Mouse (Mus musculus) forebrain, embryonic 12.5 days (tissue): Measurements from ENCODE around the gene Slc13a4. TPM values are rescaled to one million over a fixed set of nuclear protein-coding genes. Genes with fewer than 3 reads are reported as not detected.
A peak's percentile ranks its signal among the peaks of the same experiment; 100 is the strongest.

Source experiments
- ATAC-seq: fragments of 200-750 bp; cut with Nextera tagmentation; 2 replicates; pipeline ENCODE4 v1.8.0; 2017; ENCODE audit warnings: moderate TSS enrichment; ENCODE audit not compliant: low FRiP score
- H3K27ac ChIP-seq: fragments of 300-500 bp; sonication (generic); 2 replicates; pipeline ENCODE4 v1.5.1; 2016; ENCODE audit warnings: mild to moderate bottlenecking
- H3K27me3 ChIP-seq: fragments of 300-500 bp; sonication (generic); 2 replicates; pipeline ENCODE4 v1.6.1; 2016; ENCODE audit warnings: mild to moderate bottlenecking
- H3K36me3 ChIP-seq: fragments of 300-500 bp; sonication (generic); replicated peaks from 2 replicates; pipeline ENCODE4 v1.6.1; 2016; ENCODE audit warnings: mild to moderate bottlenecking
- H3K4me1 ChIP-seq: fragments of 300-500 bp; sonication (generic); 2 replicates; pipeline ENCODE4 v1.6.1; 2016
- H3K4me2 ChIP-seq: fragments of 300-500 bp; sonication (generic); 2 replicates; pipeline ENCODE4 v1.6.1; 2016; ENCODE audit warnings: mild to moderate bottlenecking, moderate library complexity
- H3K4me3 ChIP-seq: fragments of 300-500 bp; sonication (generic); replicated peaks from 2 replicates; pipeline ENCODE4 v1.5.1; 2016; ENCODE audit warnings: mild to moderate bottlenecking
- H3K9ac ChIP-seq: fragments of 300-500 bp; sonication (generic); 2 replicates; pipeline ENCODE4 v1.6.1; 2016; ENCODE audit warnings: mild to moderate bottlenecking
- H3K9me3 ChIP-seq: fragments of 300-500 bp; sonication (generic); 2 replicates; pipeline ENCODE4 v1.6.1; 2016
- WGBS: fragments of 180-500 bp; shearing (Covaris S2); methylation state at CpG from one replicate; pipeline ENCODE4 v1.1.7; 2016; 5-methylcytosine and 5-hydroxymethylcytosine counted together
- polyA plus RNA-seq: library from polyadenylated mRNA; unstranded; fragments of >200 nt; fragmentation: Nextera tagmentation; extraction: Ambion mirVana; gene quantifications from 2 replicates; pipeline ENCODE4 v1.2.1, GENCODE M21; 2016

Gene Slc13a4
- polyA plus RNA-seq, 1 experiment from 2014 or later = 0.14 TPM

GRCm38 (mm10) chr6:35251807-35252476 is 56.0 kb downstream of the Slc13a4 start:
- 0 out of 2 replicates have a peak, but pooled peaks cover 3% of the 10 kb centered on the region for H3K36me3 ChIP-seq
- no peaks in the 10 kb centered on the region for H3K9me3 ChIP-seq
- H3K4me1 ChIP-seq = peaks cover 24% of the 10 kb centered on the region
- WGBS = 67% methylated on average over 17 of the region's 17 CpGs
- ATAC-seq = peak; percentile 65; the same call in 1 of the 2 replicates
- H3K4me2 ChIP-seq = peak overlapping the region; percentile 70
- H3K4me3 ChIP-seq = peak overlapping the region; percentile 67
- no peak overlapping the region for H3K27ac ChIP-seq
- no peaks in the 10 kb centered on the region for H3K27me3 ChIP-seq
- peak overlapping the region; percentile 77; the same call in 1 of the 2 replicates for H3K9ac ChIP-seq

- Histone ChIP-seq H3K4me3 (no peak overlapping the region), H3K27me3 (no peaks in the 10 kb centered on the region), H3K36me3 (peaks cover 61% of the 10 kb centered on the region), H3K9me3 (no peaks in the 10 kb centered on the region), H3K4me1 (no peaks in the 10 kb centered on the region), H3K9ac (no peak overlapping the region), H3K4me2 (no peak overlapping the region), H3K27ac (no peak overlapping the region)
- WGBS = 66% methylated on average over 5 of the region's 5 CpGs
- no peak for ATAC-seq
Measured at GRCm38 (mm10) chr6:35245086-35245485, 62.8 kb downstream of the Slc13a4 start.

- Histone ChIP-seq H3K36me3 (peaks cover 68% of the 10 kb centered on the region), H3K4me2 (no peak overlapping the region), H3K27ac (no peak overlapping the region), H3K9me3 (no peaks in the 10 kb centered on the region), H3K27me3 (no peaks in the 10 kb centered on the region), H3K4me1 (no peaks in the 10 kb centered on the region), H3K9ac (no peak overlapping the region), H3K4me3 (no peak overlapping the region)
- ATAC-seq = no peak
- 88% methylated on average over 9 of the region's 9 CpGs for WGBS
Measured at GRCm38 (mm10) chr6:35243989-35244388, 63.9 kb downstream of the Slc13a4 start.

- Histone ChIP-seq H3K27ac (no peak overlapping the region), H3K36me3 (peaks cover 75% of the 10 kb centered on the region), H3K9ac (no peak overlapping the region), H3K4me2 (no peak overlapping the region), H3K4me3 (no peak overlapping the region), H3K4me1 (no peaks in the 10 kb centered on the region), H3K27me3 (no peaks in the 10 kb centered on the region), H3K9me3 (no peaks in the 10 kb centered on the region)
- no peak for ATAC-seq
- 97% methylated on average over 4 of the region's 4 CpGs for WGBS
Measured at GRCm38 (mm10) chr6:35243252-35243651, 64.7 kb downstream of the Slc13a4 start.

- 67% methylated on average over 9 of the region's 9 CpGs for WGBS
- no peaks in the 10 kb centered on the region for H3K27me3 ChIP-seq
- H3K4me2 ChIP-seq = no peak overlapping the region
- H3K4me3 ChIP-seq = no peak overlapping the region
- H3K9me3 ChIP-seq = no peaks in the 10 kb centered on the region
- ATAC-seq = no peak
- H3K4me1 ChIP-seq = no peaks in the 10 kb centered on the region
- no peak overlapping the region for H3K9ac ChIP-seq
- no peak overlapping the region for H3K27ac ChIP-seq
- peaks cover 74% of the 10 kb centered on the region for H3K36me3 ChIP-seq
Measured at GRCm38 (mm10) chr6:35236108-35236785, 71.7 kb downstream of the Slc13a4 start.

GRCm38 (mm10) chr6:35229415-35229814 is 78.5 kb downstream of the Slc13a4 start:
- H3K4me2 ChIP-seq = no peak overlapping the region
- WGBS = 85% methylated on average over 1 of the region's 1 CpGs
- H3K9ac ChIP-seq = no peak overlapping the region
- no peaks in the 10 kb centered on the region for H3K9me3 ChIP-seq
- no peaks in the 10 kb centered on the region for H3K27me3 ChIP-seq
- H3K27ac ChIP-seq = no peak overlapping the region
- H3K36me3 ChIP-seq = peaks cover 66% of the 10 kb centered on the region
- no peak overlapping the region for H3K4me3 ChIP-seq
- no peaks in the 10 kb centered on the region for H3K4me1 ChIP-seq
- no peak for ATAC-seq

GRCm38 (mm10) chr6:35225696-35226095 is 82.2 kb downstream of the Slc13a4 start:
- WGBS = 86% methylated on average over 4 of the region's 4 CpGs
- no peaks in the 10 kb centered on the region for H3K9me3 ChIP-seq
- no peaks in the 10 kb centered on the region for H3K27me3 ChIP-seq
- ATAC-seq = no peak
- H3K27ac ChIP-seq = no peak overlapping the region
- H3K4me3 ChIP-seq = no peak overlapping the region
- peaks cover 57% of the 10 kb centered on the region for H3K36me3 ChIP-seq
- H3K9ac ChIP-seq = no peak overlapping the region
- H3K4me2 ChIP-seq = no peak overlapping the region
- no peaks in the 10 kb centered on the region for H3K4me1 ChIP-seq

Other genes with a start within 250 kb of the Slc13a4 start
- 31.2 and 34.9 TPM in 2 replicates for gene Cnot4, start 174.4 kb downstream of the Slc13a4 start, polyA plus RNA-seq
- gene Nup205, start 130.7 kb downstream of the Slc13a4 start, polyA plus RNA-seq = 58.6 and 62.0 TPM in 2 replicates
- gene Fam180a, start 18.0 kb upstream of the Slc13a4 start, polyA plus RNA-seq = not detected in 2 replicates
- gene Mtpn, start 231.8 kb upstream of the Slc13a4 start, polyA plus RNA-seq = 172 and 179 TPM in 2 replicates